Mouse (Mus musculus): Measurements from ENCODE around the gene Ddx11. TPM values are rescaled to one million over a fixed set of nuclear protein-coding genes. Genes with fewer than 3 reads are reported as not detected.
"Not testable (repeated sequence)": the region's sequence is repeated elsewhere in the genome, so short reads cannot be mapped to it uniquely, and the experiment has no call there.

Gene Ddx11
- polyA plus RNA-seq, 1 experiment from 2014 or later, result 15.6 TPM

DNA sequence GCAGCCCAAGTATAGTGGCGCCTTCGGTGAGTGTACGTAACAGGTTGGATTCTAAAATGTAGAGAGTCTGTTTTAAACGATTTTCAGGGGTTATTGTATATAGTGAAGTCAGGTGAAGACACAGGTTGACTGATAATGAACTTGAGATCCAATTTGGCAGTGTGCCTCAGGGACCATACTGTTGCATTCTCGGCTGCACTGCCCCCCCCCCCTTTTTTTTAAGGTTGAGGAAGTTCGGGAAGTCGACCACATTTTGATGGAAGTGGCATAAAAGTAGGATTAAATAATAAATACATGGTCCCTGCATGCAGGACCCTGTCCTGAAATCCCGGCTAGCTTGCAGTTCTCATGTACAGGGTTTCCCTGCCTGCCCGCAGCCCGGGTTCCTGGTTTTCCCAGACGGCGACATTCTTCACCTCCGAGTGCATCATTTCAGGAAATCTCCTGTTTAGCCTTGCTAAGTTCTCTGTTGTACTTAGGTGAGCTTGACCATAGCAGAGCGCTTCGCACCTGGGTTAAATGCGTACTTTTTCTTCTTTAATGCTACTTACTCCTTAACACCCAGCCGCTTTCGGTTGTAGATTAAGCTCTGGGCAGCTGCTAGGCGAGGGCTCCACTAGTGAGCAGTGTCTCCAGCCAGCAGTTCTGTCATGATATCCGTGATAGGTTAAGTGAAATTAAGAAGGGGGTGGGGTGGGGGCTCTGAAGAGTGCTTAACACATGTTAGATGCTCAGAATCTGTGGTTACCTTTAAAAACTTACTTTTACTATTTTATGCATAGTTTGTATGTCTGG is 693 bp downstream of the Ddx11 start:
- 2% methylated on average over 20 of the region's 20 CpGs for WGBS
- Histone ChIP-seq H3K9ac (peak overlapping the region; percentile 41), H3K27me3 (no peaks in the 10 kb centered on the region), H3K9me3 (no peaks in the 10 kb centered on the region), H3K4me2 (peak overlapping the region; percentile 59), H3K36me3 (peaks cover 25% of the 10 kb centered on the region), H3K27ac (peak overlapping the region; percentile 88), H3K4me3 (peak overlapping the region; percentile 67), H3K4me1 (peaks cover 8% of the 10 kb centered on the region; the same call in 1 of the 2 replicates)
- ATAC-seq (ENCODE audit: insufficient number of reproducible peaks, low FRiP score, low TSS enrichment, low read depth), result no peak

DNA sequence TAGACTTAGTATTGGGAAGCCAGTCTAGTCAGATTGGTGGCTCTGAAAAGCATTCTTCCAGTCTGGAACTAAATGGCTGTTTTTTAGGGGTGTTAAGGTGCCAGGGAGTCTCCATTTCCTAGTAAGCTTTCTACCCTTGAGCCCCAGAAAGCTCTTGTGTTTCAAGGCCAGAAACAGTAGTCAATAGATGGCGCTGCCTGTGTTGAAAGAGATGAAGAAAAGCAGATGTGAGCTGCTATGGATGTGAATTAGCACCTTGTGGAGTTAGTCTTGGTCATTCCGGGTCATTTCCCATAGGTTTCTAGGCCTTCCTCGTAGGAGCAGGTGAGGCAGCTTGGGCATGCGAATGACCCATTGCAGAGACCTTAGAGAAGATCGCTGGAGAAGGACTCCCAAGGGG is 1.9 kb downstream of the Ddx11 start:
- Histone ChIP-seq H3K9ac (no peak overlapping the region), H3K27me3 (no peaks in the 10 kb centered on the region), H3K9me3 (no peaks in the 10 kb centered on the region), H3K4me2 (no peak overlapping the region), H3K4me3 (no peak overlapping the region), H3K36me3 (peaks cover 24% of the 10 kb centered on the region), H3K27ac (no peak overlapping the region), H3K4me1 (peaks cover 8% of the 10 kb centered on the region; the same call in 1 of the 2 replicates)
- no peak for ATAC-seq (ENCODE audit: insufficient number of reproducible peaks, low FRiP score, low TSS enrichment, low read depth)
- 64% methylated on average over 5 of the region's 5 CpGs for WGBS

DNA sequence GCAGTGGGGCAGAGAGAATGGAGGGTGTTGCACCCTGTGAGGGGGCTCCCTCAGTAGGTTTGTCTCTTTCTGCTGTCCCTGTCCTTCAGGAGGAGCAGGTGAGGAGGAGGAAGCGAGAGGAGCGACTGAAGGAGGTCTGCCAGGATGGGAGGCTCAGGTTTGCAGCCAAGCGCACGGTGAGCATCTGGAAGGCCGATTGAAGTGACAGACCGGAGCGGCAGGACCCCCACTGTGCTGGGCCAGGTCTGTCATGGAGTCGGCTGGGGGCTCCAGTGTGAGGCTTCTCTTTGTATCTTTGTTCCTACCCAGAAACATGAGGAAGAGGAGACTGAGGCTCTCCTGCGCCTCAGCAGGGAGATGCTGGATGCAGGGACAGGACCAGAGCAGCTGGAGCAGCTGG is 7.1 kb downstream of the Ddx11 start:
- no peak overlapping the region for H3K27ac ChIP-seq
- no peaks in the 10 kb centered on the region for H3K9me3 ChIP-seq
- H3K36me3 ChIP-seq, result peaks cover 69% of the 10 kb centered on the region
- H3K27me3 ChIP-seq, result no peaks in the 10 kb centered on the region
- no peak overlapping the region for H3K4me2 ChIP-seq
- no peak for ATAC-seq (ENCODE audit: insufficient number of reproducible peaks, low FRiP score, low TSS enrichment, low read depth)
- no peak overlapping the region for H3K9ac ChIP-seq
- peaks cover 2% of the 10 kb centered on the region; the same call in 1 of the 2 replicates for H3K4me1 ChIP-seq
- H3K4me3 ChIP-seq, result no peak overlapping the region
- 91% methylated on average over 9 of the region's 9 CpGs for WGBS

DNA sequence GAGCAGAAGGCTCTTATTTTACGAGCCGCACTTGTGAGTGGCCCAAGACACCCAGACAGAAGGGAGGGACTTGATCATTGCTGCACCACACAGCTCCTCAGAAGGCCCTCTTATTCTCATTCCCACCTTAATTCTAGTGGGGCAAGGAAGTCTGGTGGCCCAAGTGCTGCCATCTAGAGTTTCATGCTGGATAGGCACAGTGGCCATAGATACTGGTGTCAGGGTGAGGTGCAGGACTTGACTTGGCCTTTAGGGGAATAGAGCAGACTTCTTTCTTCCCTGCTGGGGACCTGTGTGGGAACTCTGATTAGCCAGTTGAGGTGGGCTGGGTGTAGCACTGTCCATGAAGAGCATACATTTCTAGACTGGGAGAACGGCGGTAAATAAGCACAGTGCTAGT is 7.9 kb downstream of the Ddx11 start:
- Histone ChIP-seq H3K4me3 (no peak overlapping the region), H3K36me3 (peaks cover 77% of the 10 kb centered on the region), H3K4me1 (no peaks in the 10 kb centered on the region), H3K9ac (no peak overlapping the region), H3K9me3 (no peaks in the 10 kb centered on the region), H3K27ac (no peak overlapping the region), H3K27me3 (no peaks in the 10 kb centered on the region), H3K4me2 (no peak overlapping the region)
- no peak for ATAC-seq (ENCODE audit: insufficient number of reproducible peaks, low FRiP score, low TSS enrichment, low read depth)
- 99% methylated on average over 4 of the region's 4 CpGs for WGBS

DNA sequence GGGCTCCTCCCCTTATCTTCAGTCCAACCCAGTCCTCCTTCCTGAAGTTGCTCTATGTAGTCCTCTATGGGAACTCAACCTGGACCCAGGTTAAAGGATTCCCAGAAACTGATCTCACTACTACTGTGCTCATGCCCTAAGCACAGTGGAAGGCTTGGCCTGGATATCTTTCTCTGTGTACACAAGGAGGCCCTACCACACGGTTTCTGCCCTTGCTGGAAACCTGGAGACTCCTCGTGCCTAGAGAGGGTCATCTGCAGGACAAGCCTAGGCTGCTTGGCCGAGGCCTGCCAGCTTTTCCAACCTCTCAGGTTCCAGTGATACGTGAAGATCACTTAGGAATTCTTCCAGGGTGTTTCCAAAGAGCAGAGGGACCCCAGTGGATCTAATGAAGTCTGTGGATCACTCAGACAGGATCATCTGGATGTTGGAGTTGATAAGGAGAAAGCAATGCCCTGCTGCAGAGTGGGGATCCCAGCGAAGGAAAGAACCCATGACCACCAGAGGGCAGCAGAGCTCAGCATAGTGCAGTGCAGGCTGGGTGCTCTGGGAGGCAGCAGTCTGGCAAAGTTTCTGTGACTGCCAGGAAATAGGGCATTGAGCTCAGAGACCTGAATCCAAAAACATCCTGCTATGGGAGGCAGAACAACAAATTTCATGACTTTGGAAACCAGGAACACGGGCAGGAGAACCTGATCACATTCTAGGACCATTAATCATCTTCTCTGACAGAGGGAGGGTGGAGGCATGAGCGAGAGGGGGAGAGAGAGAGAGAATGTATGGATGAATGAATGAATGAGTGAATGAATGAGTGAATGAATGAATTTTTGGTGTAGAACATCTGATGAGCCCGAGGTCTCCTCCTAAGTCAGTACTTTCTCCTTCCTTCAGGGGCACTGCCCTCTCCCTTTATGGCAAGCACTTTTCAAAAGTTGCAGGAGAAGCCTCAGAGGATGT is 29.7 kb downstream of the Ddx11 start:
- H3K4me3 ChIP-seq; H3K4me2 ChIP-seq; H3K9ac ChIP-seq; H3K27me3 ChIP-seq; H3K4me1 ChIP-seq; ATAC-seq (ENCODE audit: insufficient number of reproducible peaks, low FRiP score, low TSS enrichment, low read depth); H3K27ac ChIP-seq; H3K9me3 ChIP-seq: not testable (repeated sequence)
- H3K36me3 ChIP-seq, result peaks cover 43% of the 10 kb centered on the region
- WGBS, result 68% methylated on average over 6 of the region's 8 CpGs

DNA sequence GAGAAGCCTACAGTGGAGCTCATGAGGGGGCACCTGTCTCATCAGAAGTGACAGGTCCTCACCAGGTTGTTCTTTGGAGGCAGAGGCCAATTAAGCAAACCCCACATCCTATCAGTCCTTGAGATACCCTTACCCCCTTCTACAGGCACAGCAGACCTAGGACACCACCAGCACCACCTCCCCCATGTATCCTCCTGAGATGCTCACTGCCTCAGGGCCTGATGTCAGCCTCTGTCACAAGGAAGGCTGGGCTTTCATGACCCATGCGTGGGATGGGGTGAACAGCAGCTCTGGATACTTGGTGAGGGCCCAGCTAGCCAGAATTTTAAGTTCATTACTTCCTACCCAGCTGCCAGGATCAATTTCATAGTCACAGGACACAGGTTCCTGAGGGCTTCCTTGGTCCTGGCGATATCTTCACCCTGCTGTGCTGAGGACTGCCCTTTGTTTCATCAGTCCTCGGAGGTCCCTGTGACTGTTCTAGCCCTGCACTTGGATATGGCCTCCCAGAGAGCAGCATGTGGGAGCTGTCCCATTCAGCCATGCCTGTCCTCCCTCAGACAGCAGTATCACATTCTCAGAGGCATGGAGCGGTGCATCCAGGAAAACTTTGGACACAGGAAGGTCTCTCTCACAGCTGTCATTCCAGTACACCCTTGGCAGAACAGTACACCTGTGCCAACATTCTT is 30.6 kb downstream of the Ddx11 start:
- H3K4me1 ChIP-seq; H3K9me3 ChIP-seq; H3K27me3 ChIP-seq; H3K4me2 ChIP-seq; H3K9ac ChIP-seq; H3K27ac ChIP-seq; H3K4me3 ChIP-seq; ATAC-seq (ENCODE audit: insufficient number of reproducible peaks, low FRiP score, low TSS enrichment, low read depth): not testable (repeated sequence)
- WGBS, result 92% methylated on average over 4 of the region's 4 CpGs
- H3K36me3 ChIP-seq, result peaks cover 34% of the 10 kb centered on the region

DNA sequence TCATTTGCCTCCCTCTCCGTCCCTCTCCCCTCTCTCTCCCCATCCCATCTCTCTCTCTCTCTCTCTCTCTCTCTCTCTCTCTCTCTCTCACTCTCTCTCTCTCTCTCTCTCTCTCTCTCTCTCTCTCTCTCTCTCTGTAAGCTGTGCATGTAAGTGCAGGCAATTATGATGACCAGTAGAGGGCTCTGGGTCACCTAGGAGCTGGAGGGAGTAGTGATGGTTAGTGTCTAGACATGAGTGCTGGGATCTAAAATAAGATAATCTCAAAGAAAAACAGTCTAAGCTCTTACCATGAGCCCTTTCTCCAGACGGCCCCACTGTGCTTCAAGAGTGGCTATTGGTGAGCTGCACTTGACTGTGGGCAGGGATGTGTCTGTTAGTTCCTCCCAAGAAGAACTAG is 31.6 kb downstream of the Ddx11 start:
- no peaks in the 10 kb centered on the region for H3K4me1 ChIP-seq
- no peak overlapping the region for H3K4me3 ChIP-seq
- H3K4me2 ChIP-seq, result no peak overlapping the region
- peaks cover 25% of the 10 kb centered on the region for H3K36me3 ChIP-seq
- H3K9ac ChIP-seq, result no peak overlapping the region
- no peak for ATAC-seq (ENCODE audit: insufficient number of reproducible peaks, low FRiP score, low TSS enrichment, low read depth)
- H3K27me3 ChIP-seq, result no peaks in the 10 kb centered on the region
- H3K27ac ChIP-seq, result no peak overlapping the region
- 69% methylated on average over 2 of the region's 2 CpGs for WGBS
- no peaks in the 10 kb centered on the region for H3K9me3 ChIP-seq

DNA sequence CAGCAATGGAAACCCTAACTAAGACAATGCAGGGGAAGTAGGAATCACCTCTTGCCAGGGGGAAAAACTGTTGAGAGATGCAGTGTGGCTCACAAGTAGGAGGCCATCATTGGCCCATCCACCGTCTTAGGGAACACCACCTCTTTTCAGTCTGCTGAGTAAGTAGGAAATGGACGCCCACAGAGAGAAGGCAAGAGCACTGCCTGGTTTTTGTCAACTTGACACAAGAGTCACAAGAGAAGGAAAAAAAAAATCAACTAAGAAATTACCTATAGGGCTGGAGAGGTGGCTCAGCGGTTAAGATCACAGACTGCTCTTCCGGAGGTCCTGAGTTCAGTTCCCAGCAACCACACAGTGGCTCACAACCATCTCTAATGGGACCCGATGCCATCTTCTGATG is 35.0 kb downstream of the Ddx11 start:
- WGBS, result 85% methylated on average over 5 of the region's 5 CpGs
- no peak for ATAC-seq (ENCODE audit: insufficient number of reproducible peaks, low FRiP score, low TSS enrichment, low read depth)

DNA sequence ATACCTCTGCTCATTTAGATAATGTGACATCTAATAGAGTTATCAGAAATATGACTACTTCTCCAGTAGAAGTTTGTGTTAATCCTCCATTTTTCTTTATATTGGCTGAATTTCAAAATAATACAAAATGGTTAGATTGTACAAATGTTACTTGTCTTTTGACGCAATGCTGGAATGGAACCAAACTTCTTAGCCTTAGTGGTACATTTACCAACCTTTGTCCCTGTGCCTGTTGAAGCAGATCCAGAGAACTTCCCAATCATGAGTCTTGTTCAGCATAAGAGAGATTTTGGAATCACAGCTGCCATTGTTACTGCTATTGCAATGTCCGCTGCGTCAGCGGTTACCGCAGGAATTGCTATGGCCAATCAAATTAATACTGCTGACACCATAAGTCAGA is 43.8 kb downstream of the Ddx11 start:
- not testable (repeated sequence) for H3K9me3 ChIP-seq; H3K36me3 ChIP-seq; H3K27ac ChIP-seq; H3K9ac ChIP-seq; H3K4me3 ChIP-seq; H3K27me3 ChIP-seq; H3K4me1 ChIP-seq; ATAC-seq (ENCODE audit: insufficient number of reproducible peaks, low FRiP score, low TSS enrichment, low read depth); H3K4me2 ChIP-seq
- WGBS, result 95% methylated on average over 5 of the region's 5 CpGs

More for the DNA sequence above, 35.0 kb downstream of the Ddx11 start:
- Histone ChIP-seq H3K27me3 (no peaks in the 10 kb centered on the region), H3K9ac (no peak overlapping the region), H3K4me1 (no peaks in the 10 kb centered on the region), H3K4me3 (no peak overlapping the region), H3K27ac (no peak overlapping the region), H3K9me3 (no peaks in the 10 kb centered on the region), H3K4me2 (no peak overlapping the region), H3K36me3 (no peaks in the 10 kb centered on the region)

DNA sequence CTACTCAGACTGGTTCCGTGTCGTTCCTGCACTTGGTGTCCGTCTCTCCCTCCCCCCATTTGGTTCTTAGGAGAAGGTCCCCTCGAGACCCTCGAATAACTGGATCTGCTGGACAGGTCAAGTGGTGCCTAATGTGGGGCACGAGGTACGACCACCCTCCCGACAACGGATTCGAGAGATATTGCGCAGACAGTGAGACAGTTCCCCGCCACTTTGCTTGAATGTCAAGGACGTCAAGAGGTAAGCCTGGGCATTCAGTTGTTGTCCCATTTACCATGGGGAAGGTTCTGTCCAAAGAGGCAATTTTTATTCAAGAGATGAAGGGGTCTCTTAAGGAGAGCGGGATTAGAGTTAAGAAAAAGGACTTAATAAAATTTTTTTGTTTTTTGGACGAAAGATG is 47.7 kb downstream of the Ddx11 start:
- not testable (repeated sequence) for ATAC-seq (ENCODE audit: insufficient number of reproducible peaks, low FRiP score, low TSS enrichment, low read depth); H3K9ac ChIP-seq; H3K4me3 ChIP-seq; H3K36me3 ChIP-seq; H3K27ac ChIP-seq; H3K27me3 ChIP-seq; H3K9me3 ChIP-seq; H3K4me1 ChIP-seq; H3K4me2 ChIP-seq
- WGBS, result 91% methylated on average over 15 of the region's 15 CpGs

DNA sequence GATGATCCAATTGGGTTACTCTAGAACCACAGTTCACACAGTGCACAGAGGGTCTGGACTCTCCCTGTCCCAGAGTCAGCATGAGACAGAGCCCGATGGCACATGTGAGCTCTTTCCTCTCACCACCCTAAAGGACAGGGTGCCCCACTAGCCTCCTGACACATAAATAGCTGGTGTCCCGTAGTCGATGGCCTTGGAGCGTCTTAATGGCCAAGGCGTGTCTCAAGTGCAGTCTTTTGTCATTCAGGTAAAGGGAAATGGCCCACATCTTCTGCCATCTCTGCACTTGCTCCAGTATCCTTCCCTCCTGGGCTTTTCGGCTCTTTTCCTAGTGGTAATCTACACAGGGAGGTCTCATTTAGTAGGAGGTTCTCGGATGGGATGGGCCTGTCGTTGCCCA is 67.3 kb downstream of the Ddx11 start:
- 89% methylated on average over 8 of the region's 8 CpGs for WGBS

More for the DNA sequence above, 67.3 kb downstream of the Ddx11 start:
- no peak overlapping the region for H3K4me3 ChIP-seq
- H3K9ac ChIP-seq, result no peak overlapping the region
- no peak overlapping the region for H3K27ac ChIP-seq
- H3K9me3 ChIP-seq, result no peaks in the 10 kb centered on the region
- H3K27me3 ChIP-seq, result no peaks in the 10 kb centered on the region
- no peaks in the 10 kb centered on the region for H3K4me1 ChIP-seq
- ATAC-seq (ENCODE audit: insufficient number of reproducible peaks, low FRiP score, low TSS enrichment, low read depth), result no peak
- H3K36me3 ChIP-seq, result no peaks in the 10 kb centered on the region
- H3K4me2 ChIP-seq, result no peak overlapping the region
